Mouse (Mus musculus): ENCODE results near the gene Utrn.

Utrn gene

GRCm38 (mm10) chr10:12869029-12869671 lies at the start of gene Utrn:
Utrn (minus strand) TSS chr10:12869365.
- peak; percentile 47 to 58 for DNase-seq (ENCODE audit: low spot score in 2 of 2)

- no peak for DNase-seq (ENCODE audit: low spot score in 2 of 2)
Observed at GRCm38 (mm10) chr10:12917626-12918025, 48.5 kb upstream of the Utrn start.

GRCm38 (mm10) chr10:12916376-12916775 lies 47.2 kb upstream of the Utrn start:
- no peak for DNase-seq (ENCODE audit: low spot score in 2 of 2)

- no peak for DNase-seq (ENCODE audit: low spot score in 2 of 2)
Observed at GRCm38 (mm10) chr10:12915826-12916225, 46.7 kb upstream of the Utrn start.

GRCm38 (mm10) chr10:12914203-12914602 lies 45.0 kb upstream of the Utrn start:
- DNase-seq (ENCODE audit: low spot score in 2 of 2), result no peak

- no peak for DNase-seq (ENCODE audit: low spot score in 2 of 2)
Observed at GRCm38 (mm10) chr10:12911981-12912530, 42.9 kb upstream of the Utrn start.

- DNase-seq (ENCODE audit: low spot score in 2 of 2), result no peak
Observed at GRCm38 (mm10) chr10:12911451-12911850, 42.3 kb upstream of the Utrn start.

GRCm38 (mm10) chr10:12909891-12910290 lies 40.7 kb upstream of the Utrn start:
- DNase-seq (ENCODE audit: low spot score in 2 of 2), result no peak

- no peak for DNase-seq (ENCODE audit: low spot score in 2 of 2)
Observed at GRCm38 (mm10) chr10:12909179-12909578, 40.0 kb upstream of the Utrn start.

GRCm38 (mm10) chr10:12904140-12904528 lies 35.0 kb upstream of the Utrn start:
- DNase-seq (ENCODE audit: low spot score in 2 of 2), result no peak

- DNase-seq (ENCODE audit: low spot score in 2 of 2), result peak; percentile 39 to 42
Observed at GRCm38 (mm10) chr10:12903440-12904139, 34.4 kb upstream of the Utrn start.

GRCm38 (mm10) chr10:12899901-12900300 lies 30.7 kb upstream of the Utrn start:
- no peak for DNase-seq (ENCODE audit: low spot score in 2 of 2)

- no peak for DNase-seq (ENCODE audit: low spot score in 2 of 2)
Observed at GRCm38 (mm10) chr10:12893339-12893738, 24.2 kb upstream of the Utrn start.

- peak; percentile 14 to 21 for DNase-seq (ENCODE audit: low spot score in 2 of 2)
Observed at GRCm38 (mm10) chr10:12888373-12888772, 19.2 kb upstream of the Utrn start.

- DNase-seq (ENCODE audit: low spot score in 2 of 2), result no peak
Observed at GRCm38 (mm10) chr10:12887792-12888191, 18.6 kb upstream of the Utrn start.

- no peak for DNase-seq (ENCODE audit: low spot score in 2 of 2)
Observed at GRCm38 (mm10) chr10:12884308-12884948, 15.3 kb upstream of the Utrn start.

- DNase-seq (ENCODE audit: low spot score in 2 of 2), result no peak
Observed at GRCm38 (mm10) chr10:12881911-12882310, 12.7 kb upstream of the Utrn start.

GRCm38 (mm10) chr10:12879313-12879695 lies 10.1 kb upstream of the Utrn start:
- no peak for DNase-seq (ENCODE audit: low spot score in 2 of 2)

GRCm38 (mm10) chr10:12878661-12879312 lies 9.6 kb upstream of the Utrn start:
- DNase-seq (ENCODE audit: low spot score in 2 of 2), result no peak

- DNase-seq (ENCODE audit: low spot score in 2 of 2), result no peak
Observed at GRCm38 (mm10) chr10:12876426-12876825, 7.3 kb upstream of the Utrn start.

- DNase-seq (ENCODE audit: low spot score in 2 of 2), result no peak
Observed at GRCm38 (mm10) chr10:12875410-12875809, 6.2 kb upstream of the Utrn start.
